Mouse (Mus musculus) midbrain, postnatal 0 days (tissue): ENCODE data around the gene Map1lc3b. TPM values are rescaled to one million over a fixed set of nuclear protein-coding genes. Genes with fewer than 3 reads are reported as not detected.

Experiments
- ATAC-seq: fragments of 200-750 bp; cut with Nextera tagmentation; 2 replicates; pipeline ENCODE4 v1.8.0; 2017; ENCODE audit warnings: moderate number of reproducible peaks, mild to moderate bottlenecking, moderate TSS enrichment, moderate library complexity; ENCODE audit not compliant: low FRiP score
- DNase-seq: peaks from one replicate; pipeline ENCODE4 v3.0.0-alpha.2; 2015; ENCODE audit warnings: low spot score
- H3K27ac ChIP-seq: fragments of 300-500 bp; sonication (generic); 2 replicates; pipeline ENCODE4 v1.5.1; 2014; ENCODE audit warnings: low read depth, mild to moderate bottlenecking, low read length, mixed read lengths
- H3K27me3 ChIP-seq: fragments of 300-500 bp; sonication (generic); 2 replicates; pipeline ENCODE4 v1.6.1; 2014; ENCODE audit warnings: low read length, control low read depth, mixed read lengths; ENCODE audit not compliant: insufficient read depth
- H3K36me3 ChIP-seq: fragments of 300-500 bp; sonication (generic); 2 replicates; pipeline ENCODE4 v1.6.1; 2014; ENCODE audit warnings: low read length, control low read depth, mixed read lengths; ENCODE audit not compliant: insufficient read depth
- H3K4me1 ChIP-seq: fragments of 300-500 bp; sonication (generic); 2 replicates; pipeline ENCODE4 v1.6.1; 2014; ENCODE audit warnings: mild to moderate bottlenecking, control low read depth, antibody characterized with exemption, low read length, mixed read lengths; ENCODE audit not compliant: insufficient read depth
- H3K4me2 ChIP-seq: fragments of 300-500 bp; sonication (generic); 2 replicates; pipeline ENCODE4 v1.6.1; 2014; ENCODE audit warnings: low read depth, mild to moderate bottlenecking, low read length, mixed read lengths; ENCODE audit not compliant: poor library complexity, severe bottlenecking
- H3K4me3 ChIP-seq: fragments of 300-500 bp; sonication (generic); 2 replicates; pipeline ENCODE4 v1.5.1; 2014; ENCODE audit warnings: low read depth, mild to moderate bottlenecking, low read length, moderate library complexity
- H3K9ac ChIP-seq: fragments of 300-500 bp; sonication (generic); replicated peaks from 2 replicates; pipeline ENCODE4 v1.6.1; 2014; ENCODE audit warnings: mild to moderate bottlenecking, low read length, moderate library complexity, mixed read lengths; ENCODE audit not compliant: poor library complexity, severe bottlenecking
- H3K9me3 ChIP-seq: fragments of 300-500 bp; sonication (generic); 2 replicates; pipeline ENCODE4 v1.6.1; 2016; ENCODE audit warnings: low read length, control low read depth
- CTCF ChIP-seq: IDR thresholded peaks from 2 replicates; pipeline ENCODE4 v1.5.1; 2016; ENCODE audit warnings: antibody characterized with exemption, mild to moderate bottlenecking
- WGBS: fragments of 180-500 bp; shearing (Covaris S2); extraction: QIAGEN DNeasy Blood & Tissue Kit; methylation state at CpG from one replicate; pipeline ENCODE4 v1.1.7; 2014; 5-methylcytosine and 5-hydroxymethylcytosine counted together
- polyA plus RNA-seq: library from polyadenylated mRNA; unstranded; fragments of >200 nt; fragmentation: Nextera tagmentation; extraction: Ambion mirVana; gene quantifications from 2 replicates; pipeline ENCODE4 v1.2.1, GENCODE M21; 2015
- total RNA-seq: library from RNA; depleted of rRNA; stranded (reverse); fragments of >200 nt; gene quantifications from 2 replicates; pipeline ENCODE4 v1.2.3, GENCODE M21; 2014

Map1lc3b gene
- total and polyA plus RNA-seq, 2 experiments from 2014 or later, result 264 to 343 TPM

GRCm38 (mm10) chr8:121559801-121560200 is 30.4 kb upstream of the Map1lc3b start:
- TF ChIP-seq CTCF, result no peak
- WGBS, result 94% methylated on average over 12 of the region's 12 CpGs
- ATAC-seq (no peak), DNase-seq (no peak)
- H3K36me3 ChIP-seq, result peaks cover 29% of the 10 kb centered on the region
- no peak overlapping the region for H3K9ac ChIP-seq
- H3K4me1 ChIP-seq, result no peaks in the 10 kb centered on the region
- no peaks in the 10 kb centered on the region for H3K27me3 ChIP-seq
- H3K27ac ChIP-seq, result no peak overlapping the region
- no peaks in the 10 kb centered on the region for H3K9me3 ChIP-seq
- no peak overlapping the region for H3K4me2 ChIP-seq
- H3K4me3 ChIP-seq, result no peak overlapping the region

DNA sequence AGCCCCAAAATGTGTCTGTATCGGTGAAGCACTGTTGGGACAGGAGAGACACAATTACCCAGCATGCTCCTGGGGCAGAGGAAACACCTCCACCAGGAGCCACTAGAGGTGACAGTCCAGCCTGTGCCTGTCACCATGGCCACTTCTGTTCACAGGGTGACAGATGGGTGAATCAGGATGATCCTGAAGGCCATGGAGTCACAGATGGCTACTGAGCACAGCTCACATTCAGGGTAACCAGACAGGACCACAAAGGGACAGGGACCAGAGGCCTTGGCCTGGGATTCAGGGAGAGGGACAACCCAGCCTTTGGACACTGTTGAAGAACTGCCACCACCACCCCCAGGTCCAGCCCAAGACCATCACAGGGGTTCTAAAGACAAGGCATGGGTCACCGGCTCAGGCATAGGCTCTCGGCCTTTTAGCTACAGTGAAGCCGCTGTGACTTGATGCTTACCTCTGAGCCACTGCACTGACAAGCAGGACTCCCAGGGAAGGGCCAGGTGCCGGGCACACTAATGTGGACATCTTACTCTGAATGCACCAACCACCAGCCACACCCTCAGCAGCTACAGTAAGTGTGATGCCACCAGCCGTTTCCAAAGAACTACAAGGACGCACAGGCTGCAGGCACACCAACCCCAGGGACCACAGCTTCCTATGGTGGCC is 29.6 kb upstream of the Map1lc3b start:
- no peak for DNase-seq
- 92% methylated on average over 7 of the region's 7 CpGs for WGBS

GRCm38 (mm10) chr8:121561636-121562345 is 28.4 kb upstream of the Map1lc3b start:
- WGBS, result 86% methylated on average over 15 of the region's 16 CpGs
- ATAC-seq (no peak), DNase-seq (no peak)
- no peaks in the 10 kb centered on the region for H3K9me3 ChIP-seq
- TF ChIP-seq CTCF, result no peak
- no peaks in the 10 kb centered on the region for H3K4me1 ChIP-seq
- H3K27ac ChIP-seq, result no peak overlapping the region
- no peak overlapping the region for H3K4me2 ChIP-seq
- H3K9ac ChIP-seq, result no peak overlapping the region
- no peaks in the 10 kb centered on the region for H3K27me3 ChIP-seq
- H3K4me3 ChIP-seq, result no peak overlapping the region
- peaks cover 30% of the 10 kb centered on the region for H3K36me3 ChIP-seq

More for the DNA sequence above, 29.6 kb upstream of the Map1lc3b start:
- Histone ChIP-seq H3K27ac (no peak overlapping the region), H3K4me1 (no peaks in the 10 kb centered on the region), H3K4me2 (no peak overlapping the region), H3K9me3 (no peaks in the 10 kb centered on the region), H3K9ac (no peak overlapping the region), H3K27me3 (no peaks in the 10 kb centered on the region), H3K4me3 (no peak overlapping the region), H3K36me3 (peaks cover 32% of the 10 kb centered on the region)
- ATAC-seq, result no peak
- no peak for TF ChIP-seq CTCF

DNA sequence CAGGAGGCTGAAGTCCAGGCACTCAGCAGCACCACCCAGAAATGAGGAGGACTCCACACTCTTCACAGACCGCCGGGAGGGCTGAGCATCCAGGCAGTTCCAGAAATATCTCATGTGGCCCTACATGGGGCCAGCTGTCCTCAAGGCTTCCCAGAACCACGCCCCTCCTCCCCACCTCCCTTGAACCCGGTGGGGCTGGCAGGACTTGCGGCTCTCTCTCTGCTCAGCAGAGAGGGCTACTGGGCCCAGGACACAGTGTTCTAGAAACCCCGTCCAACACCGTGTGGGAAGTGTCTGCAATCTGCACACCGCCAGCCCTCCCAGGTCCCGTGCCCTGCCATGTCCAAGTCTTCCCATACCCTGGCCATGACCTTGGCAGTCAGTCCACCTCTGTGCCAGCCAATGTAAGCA is 27.2 kb upstream of the Map1lc3b start:
- Histone ChIP-seq H3K36me3 (peaks cover 30% of the 10 kb centered on the region), H3K4me2 (no peak overlapping the region), H3K27ac (no peak overlapping the region), H3K4me1 (no peaks in the 10 kb centered on the region), H3K9ac (no peak overlapping the region), H3K27me3 (no peaks in the 10 kb centered on the region), H3K9me3 (no peaks in the 10 kb centered on the region), H3K4me3 (no peak overlapping the region)
- ATAC-seq (no peak), DNase-seq (no peak)
- no peak for TF ChIP-seq CTCF
- 78% methylated on average over 9 of the region's 9 CpGs for WGBS

GRCm38 (mm10) chr8:121563701-121564100 is 26.5 kb upstream of the Map1lc3b start:
- Histone ChIP-seq H3K4me2 (no peak overlapping the region), H3K9me3 (no peaks in the 10 kb centered on the region), H3K9ac (no peak overlapping the region), H3K4me3 (no peak overlapping the region), H3K27me3 (no peaks in the 10 kb centered on the region), H3K36me3 (peaks cover 24% of the 10 kb centered on the region), H3K4me1 (no peaks in the 10 kb centered on the region), H3K27ac (no peak overlapping the region)
- no peak for TF ChIP-seq CTCF
- DNase-seq, result no peak
- ATAC-seq, result no peak
- 54% methylated on average over 6 of the region's 6 CpGs for WGBS

- DNase-seq, result no peak
- WGBS, result 81% methylated on average over 6 of the region's 6 CpGs
- TF ChIP-seq CTCF, result no peak
- Histone ChIP-seq H3K4me3 (no peak overlapping the region), H3K36me3 (peaks cover 10% of the 10 kb centered on the region; the same call in 1 of the 2 replicates), H3K4me2 (no peak overlapping the region), H3K9me3 (no peaks in the 10 kb centered on the region), H3K4me1 (no peaks in the 10 kb centered on the region), H3K27ac (no peak overlapping the region), H3K9ac (no peak overlapping the region), H3K27me3 (no peaks in the 10 kb centered on the region)
- no peak for ATAC-seq
These were observed 21.8 kb upstream of the Map1lc3b start for GRCm38 (mm10) chr8:121568321-121568720.
